Mouse (Mus musculus): ENCODE results near the gene Lzic.

GRCm38 (mm10) chr4:149515706-149516105 lies 30.7 kb downstream of the Lzic start:
- no peak for TF ChIP-seq USF1 (IDR thresholded peaks at IDR 0.05; ENCODE audit: low read depth)
- TF ChIP-seq CTCF (IDR thresholded peaks at IDR 0.05; ENCODE audit: control insufficient read depth, insufficient read depth, insufficient read length): no peak
- no peak for TF ChIP-seq MYOG (IDR thresholded peaks at IDR 0.05; ENCODE audit: control insufficient read depth, extremely low read depth, insufficient read length)
- TF ChIP-seq MAX (IDR thresholded peaks at IDR 0.05): no peak
- no peak for TF ChIP-seq CEBPB (IDR thresholded peaks at IDR 0.05; ENCODE audit: low read depth)
- TF ChIP-seq MYOD1 (IDR thresholded peaks at IDR 0.05; ENCODE audit: control insufficient read depth, insufficient read length, low read depth): no peak
- no peak for TF ChIP-seq FOSL1 (IDR thresholded peaks at IDR 0.05; ENCODE audit: insufficient read depth, low read length, poor library complexity, severe bottlenecking)

All from C2C12 (cell line).